Mouse (Mus musculus) brain, adult 2 months (tissue): ENCODE results near the gene Hoxc8.

Experiments used
- DNase-seq: peaks from one replicate; pipeline ENCODE4 v3.0.0; 2011; ENCODE audit warnings: low read depth, low spot score

The Hoxc8 gene

GRCm38 (mm10) chr15:102990461-102991397 is at the start of gene Hoxc8:
Gene Hoxc8 (plus strand): TSS chr15:102990607.
- DNase-seq: no peak

GRCm38 (mm10) chr15:102942739-102943467 is 47.5 kb upstream of the Hoxc8 start:
- DNase-seq: no peak

DNA sequence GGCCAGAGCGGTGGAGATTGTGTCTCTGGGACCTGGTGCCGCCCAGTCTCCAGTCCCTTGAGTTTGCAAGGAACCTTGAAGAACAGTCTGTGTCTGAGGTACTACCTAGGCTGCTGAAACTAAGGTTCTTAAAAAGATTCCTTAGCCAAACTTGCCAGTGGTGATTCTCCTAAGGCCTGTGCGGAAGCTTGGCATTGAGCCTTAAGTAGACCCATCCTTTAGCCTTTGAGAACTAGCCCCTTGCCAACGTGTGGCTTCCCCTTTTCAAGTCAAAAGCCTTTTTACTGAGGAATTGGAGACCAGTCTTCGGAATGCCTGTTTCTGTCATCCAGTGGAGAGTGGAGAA is 47.0 kb upstream of the Hoxc8 start:
- no peak for DNase-seq

GRCm38 (mm10) chr15:102945185-102946077 is 45.0 kb upstream of the Hoxc8 start:
- DNase-seq: no peak

GRCm38 (mm10) chr15:102947276-102947675 is 43.1 kb upstream of the Hoxc8 start:
- no peak for DNase-seq

DNA sequence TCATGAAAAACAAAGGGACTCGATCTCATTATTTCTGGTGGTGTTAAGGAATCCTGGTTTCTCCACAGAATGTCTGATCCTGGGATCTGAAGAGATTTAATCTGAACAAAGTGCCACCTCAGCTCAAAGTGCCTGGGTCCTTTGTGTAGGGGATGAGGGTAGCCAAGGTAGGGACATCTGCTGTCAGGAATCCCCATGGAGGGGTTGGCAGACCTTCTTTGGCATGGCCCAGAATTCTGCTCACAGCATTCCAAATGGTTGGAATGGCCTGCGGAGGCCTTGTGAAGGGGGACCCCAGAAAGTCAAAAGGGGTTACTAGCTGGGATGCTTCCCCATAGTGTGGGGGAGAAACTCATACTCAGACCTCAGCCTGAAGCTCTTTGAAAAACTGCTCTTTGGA is 41.6 kb upstream of the Hoxc8 start:
- DNase-seq: no peak

DNA sequence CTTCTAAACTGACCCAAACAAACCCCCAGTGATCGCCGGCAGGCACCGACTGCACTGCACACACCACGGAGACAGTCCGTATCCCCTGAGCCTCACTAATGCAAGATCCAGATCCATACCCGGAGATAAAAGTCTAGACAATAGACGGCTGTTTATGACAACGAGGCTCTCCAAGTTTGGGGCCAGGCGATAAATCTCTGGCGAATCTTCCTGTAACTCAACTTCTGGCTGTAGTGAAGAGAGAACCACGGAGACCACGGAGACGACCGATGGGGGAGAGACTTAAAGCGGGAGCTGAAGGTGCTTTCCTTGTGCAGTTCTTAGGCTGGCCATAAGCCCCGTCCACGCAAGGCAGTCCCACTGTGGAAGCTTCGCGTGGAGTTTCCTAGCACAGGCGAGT is 40.7 kb upstream of the Hoxc8 start:
- DNase-seq: no peak

- no peak for DNase-seq
Measured at GRCm38 (mm10) chr15:102950877-102951276, 39.5 kb upstream of the Hoxc8 start.

DNA sequence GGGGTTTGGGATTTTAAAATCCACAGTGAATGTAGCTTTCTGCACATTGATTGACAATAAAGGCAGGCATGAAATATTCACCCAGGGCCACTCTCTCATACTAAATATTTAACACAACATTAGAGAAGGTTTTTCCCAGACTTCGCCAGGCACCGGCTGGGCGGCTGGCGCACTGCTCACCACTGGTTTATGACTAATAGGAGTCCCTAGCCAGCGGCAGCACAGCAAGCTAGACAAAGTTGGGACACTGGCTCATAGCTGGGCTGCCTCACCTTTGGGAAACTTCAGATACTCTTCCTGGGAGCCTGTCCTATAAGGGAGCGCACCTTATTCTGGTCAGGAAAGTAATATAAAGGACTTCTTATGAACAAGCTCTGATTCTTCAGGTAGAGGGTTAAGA is 36.8 kb upstream of the Hoxc8 start:
- DNase-seq: no peak

DNA sequence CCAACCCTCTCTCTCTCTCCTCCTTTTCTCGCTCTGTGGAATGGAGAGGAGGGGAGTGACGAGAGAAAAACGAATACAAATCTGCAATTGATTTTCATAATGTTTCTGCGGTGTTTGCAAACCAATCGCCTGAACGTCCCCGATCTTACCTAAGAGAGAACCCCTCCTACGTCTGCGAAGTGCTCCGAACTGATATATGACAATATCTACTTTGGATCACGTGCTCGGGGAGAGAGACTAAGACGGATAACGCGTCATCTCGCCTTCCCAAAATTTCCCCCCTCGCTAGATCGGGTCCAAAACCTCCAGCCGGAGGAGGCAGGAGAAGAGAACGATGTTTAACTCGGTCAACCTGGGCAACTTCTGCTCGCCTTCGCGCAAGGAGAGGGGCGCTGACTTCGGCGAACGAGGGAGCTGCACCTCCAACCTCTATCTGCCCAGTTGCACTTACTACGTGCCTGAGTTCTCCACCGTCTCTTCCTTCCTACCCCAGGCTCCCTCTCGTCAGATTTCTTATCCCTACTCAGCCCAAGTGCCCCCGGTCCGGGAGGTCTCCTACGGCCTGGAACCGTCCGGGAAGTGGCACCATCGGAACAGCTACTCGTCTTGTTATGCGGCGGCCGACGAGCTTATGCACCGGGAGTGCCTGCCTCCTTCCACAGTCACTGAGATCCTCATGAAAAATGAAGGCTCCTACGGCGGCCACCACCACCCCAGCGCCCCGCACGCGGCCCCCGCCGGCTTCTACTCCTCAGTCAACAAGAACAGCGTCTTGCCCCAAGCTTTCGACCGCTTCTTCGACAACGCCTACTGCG is 36.0 kb upstream of the Hoxc8 start, which contains the start of gene Hoxc11:
Hoxc11 (plus strand) TSS at position 236 of the 815 bp plus-strand sequence.
- no peak for DNase-seq

DNA sequence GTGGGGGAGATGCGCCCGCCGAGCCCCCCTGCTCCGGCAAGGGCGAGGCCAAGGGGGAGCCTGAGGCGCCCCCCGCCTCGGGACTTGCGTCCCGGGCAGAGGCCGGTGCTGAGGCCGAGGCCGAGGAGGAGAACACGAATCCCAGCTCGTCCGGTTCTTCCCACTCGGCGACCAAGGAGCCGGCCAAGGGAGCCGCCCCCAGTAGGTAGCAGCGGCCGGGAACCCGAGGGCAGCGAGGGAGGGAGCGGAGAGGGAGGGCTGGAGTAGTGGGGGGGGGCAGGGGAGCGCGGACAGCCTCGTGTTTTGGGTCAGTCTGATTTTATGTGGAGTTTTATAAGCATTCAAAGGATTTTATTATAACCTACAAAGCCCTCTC is 35.4 kb upstream of the Hoxc8 start:
- DNase-seq: no peak

DNA sequence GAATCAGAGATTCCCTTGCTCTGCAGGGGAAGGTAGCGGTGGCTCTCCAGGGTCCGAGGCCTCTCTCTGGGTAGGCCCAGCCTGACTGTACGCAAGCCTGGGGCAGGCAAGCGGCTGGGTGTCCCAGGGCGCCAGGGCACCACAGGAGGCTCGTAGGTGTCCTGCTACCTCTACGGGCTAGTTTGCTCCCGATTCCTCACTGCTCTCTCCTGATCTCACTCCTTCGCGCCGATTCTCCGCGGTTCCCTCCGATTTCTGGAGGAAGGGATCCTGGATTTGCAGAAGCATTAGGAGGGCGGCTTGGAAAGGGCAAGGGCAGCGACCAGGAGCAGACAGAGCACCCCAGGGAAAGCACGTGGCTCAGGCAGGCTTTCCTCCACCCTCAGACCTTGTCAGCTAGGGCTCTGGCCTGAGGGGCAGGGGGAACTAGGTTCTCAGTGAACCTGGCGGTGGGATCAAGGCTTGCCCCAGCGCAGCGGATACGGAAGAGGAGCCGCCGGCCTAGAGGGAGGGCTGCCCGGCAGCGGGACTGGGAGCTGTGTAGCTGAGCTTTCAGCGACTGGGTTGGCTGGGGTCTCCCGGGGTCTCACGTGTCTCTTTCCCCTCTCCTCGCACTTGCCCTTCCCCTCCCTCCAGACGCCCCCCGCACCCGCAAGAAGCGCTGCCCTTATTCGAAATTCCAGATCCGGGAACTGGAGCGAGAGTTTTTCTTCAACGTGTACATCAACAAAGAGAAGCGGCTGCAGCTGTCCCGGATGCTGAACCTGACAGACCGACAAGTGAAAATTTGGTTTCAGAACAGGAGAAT is 34.4 kb upstream of the Hoxc8 start:
- DNase-seq: no peak

GRCm38 (mm10) chr15:102956906-102957305 is 33.5 kb upstream of the Hoxc8 start:
- DNase-seq: no peak

DNA sequence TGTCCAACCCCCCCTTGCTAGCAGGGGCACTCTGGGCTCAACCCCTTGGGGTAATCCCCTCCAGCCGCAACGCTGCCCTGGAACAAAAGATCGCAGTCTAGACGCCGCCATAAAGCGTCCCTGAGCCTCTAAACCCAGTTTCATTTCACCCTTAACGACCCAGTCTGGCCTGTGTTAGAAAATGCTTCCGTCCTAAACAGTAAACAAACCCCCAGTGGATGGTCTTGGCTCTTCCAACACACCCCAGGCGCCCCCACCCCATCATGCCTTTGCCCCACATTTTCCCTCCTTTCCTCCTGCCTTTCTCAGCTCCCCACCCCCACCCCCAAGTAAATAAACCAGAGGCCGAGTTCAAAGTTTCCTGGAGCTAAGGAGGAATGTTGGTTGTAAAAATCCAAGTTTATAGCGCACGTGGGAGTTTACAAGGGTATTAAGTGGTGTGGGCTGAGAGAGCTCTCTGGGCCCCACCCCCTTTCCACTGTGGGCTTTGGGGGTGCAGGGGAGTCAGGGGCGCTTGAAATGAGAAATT is 30.7 kb upstream of the Hoxc8 start:
- DNase-seq: no peak

DNA sequence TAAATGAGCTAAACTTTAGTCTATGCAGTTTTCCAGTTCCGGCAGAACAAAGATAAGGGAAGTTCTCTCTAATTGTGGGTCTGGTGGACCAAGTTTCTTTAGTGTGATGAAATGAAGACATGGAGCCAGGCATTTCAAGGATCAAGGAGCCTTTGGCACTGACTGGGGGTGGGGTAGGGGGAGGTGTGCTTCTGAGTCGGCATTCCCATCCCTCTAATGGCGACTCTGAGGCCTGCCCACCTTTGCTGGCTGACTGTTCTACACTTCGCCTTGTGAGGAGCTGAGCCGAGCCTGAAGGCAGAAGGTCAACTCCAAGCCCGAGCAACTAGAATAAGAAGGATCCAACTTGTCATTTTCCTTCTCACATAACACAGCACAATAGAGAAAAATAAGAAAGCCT is 28.7 kb upstream of the Hoxc8 start:
- no peak for DNase-seq

DNA sequence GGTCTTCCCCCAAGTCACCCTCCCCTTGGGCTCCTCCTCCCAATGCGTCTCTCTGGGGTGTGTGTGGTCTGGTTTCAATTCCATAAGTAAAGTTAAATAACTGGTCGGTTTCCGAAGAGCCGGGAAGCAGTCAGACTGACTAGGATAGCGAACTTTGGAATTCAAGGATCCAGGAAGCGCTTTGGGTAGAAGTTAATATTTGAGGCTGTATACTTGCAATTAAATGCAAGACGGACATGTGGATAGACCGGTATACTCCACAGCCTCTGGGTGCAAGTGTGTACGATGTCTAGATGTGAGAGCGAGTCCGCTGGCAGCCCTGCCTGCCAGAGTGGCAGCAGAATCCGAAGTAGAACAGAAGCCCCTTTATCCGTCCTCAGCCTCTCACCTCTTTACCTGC is 27.9 kb upstream of the Hoxc8 start:
- no peak for DNase-seq

GRCm38 (mm10) chr15:102963259-102963658 is 27.1 kb upstream of the Hoxc8 start:
- DNase-seq: no peak

- DNase-seq: no peak
Measured at GRCm38 (mm10) chr15:102963671-102964640, 26.5 kb upstream of the Hoxc8 start.
